8 mouse cellular contexts compared by ENCODE assay signal in genomic region chr7:46795287-46796205, GRCm38 (mm10). TPM values are rescaled to one million over a fixed set of nuclear protein-coding genes. Genes with fewer than 3 reads are reported as not detected.
A peak's percentile ranks its signal among the peaks of the same experiment; 100 is the strongest.
DNase-seq lines count a peak whose midpoint lies in the region; ATAC-seq and TF ChIP-seq lines count a peak whose summit lies in the region.

Gene Hps5 (minus strand): TSS chr7:46796064.
Gene Gtf2h1 (plus strand): TSS chr7:46796103.

- no peak for TF ChIP-seq CTCF in cortical plate, adult 2 months (IDR thresholded peaks at IDR 0.05; ENCODE audit: extremely low read depth, insufficient read depth, low read length)

- peak within 1 kb of the TSS; percentile 99 for H3K27ac ChIP-seq in cortical plate, adult 2 months (ENCODE audit: insufficient read depth, low read length)

- peak within 1 kb of the TSS; percentile 91 for H3K4me3 ChIP-seq in cortical plate, adult 2 months (ENCODE audit: insufficient read depth, low read length)

- peak; percentile 99 for DNase-seq in gastrocnemius, postnatal 10 days
- DNase-seq in induced T-regulatory cell, adult 2 months (ENCODE audit: low read depth) = peak; percentile 99
- peak; percentile 89 to 96 for DNase-seq in left cerebral cortex, adult 9 months (ENCODE audit: low spot score in 2 of 2)
- DNase-seq in right cerebral cortex, postnatal 14 days = peak; percentile 98
- DNase-seq in urinary bladder, postnatal 36 days (ENCODE audit: low spot score in 2 of 2) = peak; percentile 98

- TF ChIP-seq POLR2A in cortical plate, adult 2 months (IDR thresholded peaks at IDR 0.05; ENCODE audit: extremely low read depth, insufficient read depth, low read length) = peak; percentile 59; the same call in 1 of the 2 replicates

- ATAC-seq in activated CD4-positive, CD25-positive, alpha-beta regulatory T cell, adult 4 months = peak; percentile 91
- ATAC-seq in megakaryocyte progenitor cell, adult 5-6 weeks (replicated peaks; ENCODE audit: poor library complexity) = peak; percentile 96

- peaks cover 2% of the 10 kb centered on the region for H3K4me1 ChIP-seq in cortical plate, adult 2 months (ENCODE audit: control insufficient read depth, insufficient read depth, low read length)

RNA-seq across cellular contexts. Expression of gene Hps5, which starts in this region (rescaled TPM):
- 10 to 100 TPM; 17.6 to 17.8 TPM for polyA plus RNA-seq in activated CD4-positive, CD25-positive, alpha-beta regulatory T cell, adult 4 months (2017; shearing (Covaris generic))
- polyA plus RNA-seq in cortical plate, adult 2 months (2012; rRNA removed) = 16.7 and 17.1 TPM in 2 replicates
- 10 to 100 TPM; 12.1 to 16.0 TPM for total RNA-seq in gastrocnemius, postnatal 10 days (2021)
- 13.5 and 17.5 TPM in 2 replicates for total RNA-seq in megakaryocyte progenitor cell, adult 5-6 weeks (2015)
- 25.5 and 29.0 TPM in 2 replicates for total RNA-seq in megakaryocyte progenitor cell, adult 5-6 weeks (2017)

RNA-seq across cellular contexts. Expression of gene Gtf2h1, which starts in this region (rescaled TPM):
- 10 to 100 TPM; 22.9 to 23.4 TPM for polyA plus RNA-seq in activated CD4-positive, CD25-positive, alpha-beta regulatory T cell, adult 4 months (2017; shearing (Covaris generic))
- polyA plus RNA-seq in cortical plate, adult 2 months (2012; rRNA removed) = 30.1 TPM in 2 replicates
- 10 to 100 TPM; 18.3 to 23.4 TPM for total RNA-seq in gastrocnemius, postnatal 10 days (2021)
- total RNA-seq in megakaryocyte progenitor cell, adult 5-6 weeks (2015) = 54.7 and 58.1 TPM in 2 replicates
- 82.4 and 105 TPM in 2 replicates for total RNA-seq in megakaryocyte progenitor cell, adult 5-6 weeks (2017)

Comparison
In these comparisons a context has a peak if more than half of its experiments do, and no peak if none do; other contexts are left out.
1. Peak in every context shown above with its lines: DNase-seq, ATAC-seq, H3K4me3 ChIP-seq and H3K27ac ChIP-seq.